Mouse (Mus musculus) mouse trophoblast stem cell (cell line): Measurements from ENCODE around the gene Pianp.

Experiments
- in situ Hi-C, 2 experiments: fragments of 300-500 bp; cut with MseI, MboI; formaldehyde crosslinking; loops; 2 replicates in 1 of 2; 3 replicates in 1 of 2; pipeline ENCODE4 v1.15.1; 2025

Gene Pianp

GRCm38 (mm10) chr6:124996551-124997501 is at the start of gene Pianp:
TSS of gene Pianp (plus strand) at chr6:124996694.
- in situ Hi-C loops = no loop called here

GRCm38 (mm10) chr6:124953991-124954715 is 42.3 kb upstream of the Pianp start:
- in situ Hi-C loops = no loop called here

GRCm38 (mm10) chr6:124955212-124955611 is 41.3 kb upstream of the Pianp start:
- in situ Hi-C loops = no loop called here

- in situ Hi-C loops = no loop called here
Observed at GRCm38 (mm10) chr6:124958127-124958526, 38.4 kb upstream of the Pianp start.

GRCm38 (mm10) chr6:124959960-124960359 is 36.5 kb upstream of the Pianp start:
- in situ Hi-C loops = no loop called here

- in situ Hi-C loops = no loop called here
Observed at GRCm38 (mm10) chr6:124961021-124961420, 35.5 kb upstream of the Pianp start.

- in situ Hi-C loops = no loop called here
Observed at GRCm38 (mm10) chr6:124964638-124965037, 31.9 kb upstream of the Pianp start.

GRCm38 (mm10) chr6:124965088-124965719 is 31.3 kb upstream of the Pianp start, which contains the start of gene Cops7a:
TSS of gene Cops7a (minus strand) at chr6:124965538.
- in situ Hi-C loops = no loop called here

GRCm38 (mm10) chr6:124965747-124966146 is 30.7 kb upstream of the Pianp start:
- in situ Hi-C loops = no loop called here

- in situ Hi-C loops = no loop called here
Observed at GRCm38 (mm10) chr6:124966466-124967118, 29.9 kb upstream of the Pianp start.

GRCm38 (mm10) chr6:124967766-124968165 is 28.7 kb upstream of the Pianp start:
- in situ Hi-C loops = no loop called here

GRCm38 (mm10) chr6:124992241-124992640 is 4.3 kb upstream of the Pianp start:
- in situ Hi-C loops = no loop called here

- in situ Hi-C loops = no loop called here
Observed at GRCm38 (mm10) chr6:124993365-124993764, 3.1 kb upstream of the Pianp start.

GRCm38 (mm10) chr6:124993876-124994275 is 2.6 kb upstream of the Pianp start:
- in situ Hi-C loops = no loop called here

- in situ Hi-C loops = no loop called here
Observed at GRCm38 (mm10) chr6:124995246-124995645, 1.2 kb upstream of the Pianp start.

- in situ Hi-C loops = no loop called here
Observed at GRCm38 (mm10) chr6:124995831-124996403, 577 bp upstream of the Pianp start.

GRCm38 (mm10) chr6:124998066-124998465 is 1.6 kb downstream of the Pianp start:
- in situ Hi-C loops = no loop called here

- in situ Hi-C loops = no loop called here
Observed at GRCm38 (mm10) chr6:124999091-124999490, 2.6 kb downstream of the Pianp start.

- in situ Hi-C loops = no loop called here
Observed at GRCm38 (mm10) chr6:124999546-124999945, 3.1 kb downstream of the Pianp start.

- in situ Hi-C loops = no loop called here
Observed at GRCm38 (mm10) chr6:125003706-125004105, 7.2 kb downstream of the Pianp start.

GRCm38 (mm10) chr6:125005086-125005485 is 8.6 kb downstream of the Pianp start:
- in situ Hi-C loops = no loop called here
